Mouse (Mus musculus) megakaryocyte, embryonic 14.5 days (primary cell): ENCODE measurements around the gene Retreg3.

ENCODE experiments used
- FLI1 ChIP-seq: IDR thresholded peaks from 2 replicates; pipeline ENCODE4 v1.6.1; 2012; ENCODE audit warnings: low read length, inconsistent platforms, mixed read lengths
- GATA1 ChIP-seq: IDR thresholded peaks from 3 replicates; pipeline ENCODE4 v1.6.1; 2012; ENCODE audit warnings: mixed read lengths, low read length, inconsistent platforms, borderline replicate concordance

DNA sequence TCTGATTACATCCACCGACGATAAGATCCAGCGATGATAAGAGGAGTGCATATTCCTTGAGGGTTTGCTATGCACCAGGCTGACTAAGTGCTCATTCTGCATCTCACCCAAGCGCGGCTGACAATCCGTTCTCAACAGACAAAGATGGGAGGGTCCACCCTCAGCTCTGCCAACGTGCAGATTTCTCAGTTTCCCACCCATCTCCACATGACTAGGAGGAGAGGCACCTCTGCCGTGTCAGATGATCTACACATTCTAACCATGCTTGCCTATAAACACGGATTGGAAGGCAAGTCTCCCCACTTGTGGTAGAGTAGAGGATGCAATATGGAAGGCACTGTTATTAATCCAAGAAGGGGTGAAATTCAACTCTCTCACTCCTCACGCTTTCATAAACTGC, 29.1 kb upstream of the Retreg3 start:
- TF ChIP-seq GATA1, result no peak
- TF ChIP-seq FLI1, result no peak
